Mouse (Mus musculus) forebrain, postnatal 0 days (tissue): Measurements from ENCODE around the gene Acy3. TPM values are rescaled to one million over a fixed set of nuclear protein-coding genes. Genes with fewer than 3 reads are reported as not detected.

Source experiments
- ATAC-seq: fragments of 200-750 bp; cut with Nextera tagmentation; 2 replicates; pipeline ENCODE4 v1.8.0; 2017; ENCODE audit warnings: mild to moderate bottlenecking, moderate library complexity
- DNase-seq: peaks from one replicate; pipeline ENCODE4 v3.0.0-alpha.2; 2015
- H3K27ac ChIP-seq: fragments of 300-500 bp; sonication (generic); 2 replicates; pipeline ENCODE4 v1.5.1; 2014; ENCODE audit warnings: low read depth, mild to moderate bottlenecking, antibody characterized with exemption, low read length, moderate library complexity, mixed read lengths
- H3K27me3 ChIP-seq: fragments of 300-500 bp; sonication (generic); 2 replicates; pipeline ENCODE4 v1.6.1; 2014; ENCODE audit warnings: mild to moderate bottlenecking, low read length, mixed read lengths; ENCODE audit not compliant: insufficient read depth
- H3K36me3 ChIP-seq: fragments of 300-500 bp; sonication (generic); 2 replicates; pipeline ENCODE4 v1.6.1; 2014; ENCODE audit warnings: mild to moderate bottlenecking, moderate library complexity; ENCODE audit not compliant: insufficient read depth
- H3K4me1 ChIP-seq: fragments of 300-500 bp; sonication (generic); 2 replicates; pipeline ENCODE4 v1.6.1; 2014; ENCODE audit warnings: antibody characterized with exemption; ENCODE audit not compliant: insufficient read depth
- H3K4me2 ChIP-seq: fragments of 300-500 bp; sonication (generic); 2 replicates; pipeline ENCODE4 v1.6.1; 2014; ENCODE audit warnings: low read depth, mild to moderate bottlenecking, moderate library complexity
- H3K4me3 ChIP-seq: fragments of 300-500 bp; sonication (generic); 2 replicates; pipeline ENCODE4 v1.5.1; 2014; ENCODE audit warnings: low read depth, low read length, mixed read lengths
- H3K9ac ChIP-seq: fragments of 300-500 bp; sonication (generic); 2 replicates; pipeline ENCODE4 v1.6.1; 2014; ENCODE audit warnings: mild to moderate bottlenecking
- H3K9me3 ChIP-seq: fragments of 300-500 bp; sonication (generic); 2 replicates; pipeline ENCODE4 v1.6.1; 2016; ENCODE audit warnings: low read length
- CTCF ChIP-seq: sonication (generic); IDR thresholded peaks from 2 replicates; pipeline ENCODE4 v1.5.1; 2016; ENCODE audit warnings: antibody characterized with exemption, control low read depth, low read depth
- WGBS: fragments of 180-500 bp; shearing (Covaris S2); extraction: QIAGEN DNeasy Blood & Tissue Kit; methylation state at CpG from one replicate; pipeline ENCODE4 v1.1.7; 2014; 5-methylcytosine and 5-hydroxymethylcytosine counted together
- polyA plus RNA-seq: library from polyadenylated mRNA; unstranded; fragments of >200 nt; fragmentation: Nextera tagmentation; extraction: Ambion mirVana; gene quantifications from 2 replicates; pipeline ENCODE4 v1.2.1, GENCODE M21; 2015
- total RNA-seq: library from RNA; depleted of rRNA; stranded (reverse); fragments of >200 nt; gene quantifications from 2 replicates; pipeline ENCODE4 v1.2.3, GENCODE M21; 2014

Gene Acy3
- total and polyA plus RNA-seq, 2 experiments from 2014 or later = 2.2 TPM

DNA sequence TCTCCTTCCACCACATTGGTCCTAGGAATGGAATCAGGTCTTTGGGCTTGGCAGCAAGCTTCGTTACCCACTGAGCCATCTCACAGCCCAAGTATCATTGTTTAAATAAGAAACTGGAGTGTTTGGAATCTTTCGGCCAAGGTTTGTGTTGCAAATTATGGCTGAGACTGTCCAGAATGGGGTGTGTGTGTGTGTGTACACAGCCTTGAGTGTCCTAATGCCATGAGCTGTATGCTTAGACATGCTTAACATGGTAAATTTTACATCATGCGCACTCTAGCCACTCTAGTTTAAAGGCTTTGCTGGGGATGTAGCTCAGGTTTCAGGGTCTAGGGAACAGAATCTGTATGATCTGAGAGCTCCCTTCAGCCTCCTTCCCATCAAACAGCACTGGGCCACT, 9.1 kb downstream of the Acy3 start:
- no peaks in the 10 kb centered on the region for H3K36me3 ChIP-seq
- 86% methylated on average over 3 of the region's 3 CpGs for WGBS
- no peak for TF ChIP-seq CTCF

GRCm38 (mm10) chr19:3996106-3996505, 9.7 kb downstream of the Acy3 start:
- no peaks in the 10 kb centered on the region for H3K9me3 ChIP-seq
- no peak overlapping the region for H3K27ac ChIP-seq
- H3K36me3 ChIP-seq = no peaks in the 10 kb centered on the region
- DNase-seq (no peak), ATAC-seq (no peak)
- no peak overlapping the region for H3K4me3 ChIP-seq
- 72% methylated on average over 7 of the region's 7 CpGs for WGBS
- peaks cover 3% of the 10 kb centered on the region; the same call in 1 of the 2 replicates for H3K4me1 ChIP-seq
- TF ChIP-seq CTCF = no peak
- H3K4me2 ChIP-seq = no peak overlapping the region
- no peak overlapping the region for H3K9ac ChIP-seq
- H3K27me3 ChIP-seq = no peaks in the 10 kb centered on the region

More for the DNA sequence above, 9.1 kb downstream of the Acy3 start:
- no peaks in the 10 kb centered on the region for H3K4me1 ChIP-seq
- DNase-seq = no peak
- H3K27me3 ChIP-seq = no peaks in the 10 kb centered on the region; the same call in 1 of the 2 replicates
- no peaks in the 10 kb centered on the region for H3K9me3 ChIP-seq
- ATAC-seq = no peak
- H3K4me2 ChIP-seq = no peak overlapping the region
- no peak overlapping the region for H3K4me3 ChIP-seq
- H3K27ac ChIP-seq = no peak overlapping the region
- H3K9ac ChIP-seq = no peak overlapping the region

- ATAC-seq = no peak
Observed at GRCm38 (mm10) chr19:3996747-3997146, 10.4 kb downstream of the Acy3 start.

DNA sequence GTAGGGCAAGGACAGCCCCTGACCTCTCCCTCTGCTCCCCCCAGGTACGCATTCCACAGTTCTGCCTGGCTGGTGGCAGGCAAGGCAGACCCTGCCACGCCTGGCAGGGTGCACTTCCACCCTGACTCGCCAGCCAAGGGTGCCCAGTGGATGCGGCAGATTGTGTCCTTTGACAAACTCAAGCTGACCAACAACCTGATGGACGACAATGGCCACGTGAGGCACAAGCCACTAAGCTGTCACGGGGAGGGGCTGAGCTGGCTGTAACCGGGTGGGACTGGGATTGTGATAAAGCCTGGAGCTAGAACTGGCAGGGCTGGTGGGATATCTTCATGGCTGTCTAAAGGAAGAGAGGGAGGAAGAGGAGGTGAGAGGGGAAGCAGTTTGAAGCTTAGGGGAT, 10.9 kb downstream of the Acy3 start:
- Histone ChIP-seq H3K9ac (no peak overlapping the region), H3K4me2 (no peak overlapping the region), H3K27me3 (no peaks in the 10 kb centered on the region), H3K9me3 (no peaks in the 10 kb centered on the region), H3K4me3 (no peak overlapping the region), H3K4me1 (peaks cover 10% of the 10 kb centered on the region; the same call in 1 of the 2 replicates), H3K27ac (no peak overlapping the region), H3K36me3 (no peaks in the 10 kb centered on the region)
- DNase-seq (no peak), ATAC-seq (no peak)
- no peak for TF ChIP-seq CTCF
- WGBS = 66% methylated on average over 8 of the region's 8 CpGs

More at GRCm38 (mm10) chr19:3996747-3997146, 10.4 kb downstream of the Acy3 start:
- Histone ChIP-seq H3K4me3 (no peak overlapping the region), H3K4me1 (peaks cover 9% of the 10 kb centered on the region; the same call in 1 of the 2 replicates), H3K27ac (no peak overlapping the region), H3K27me3 (no peaks in the 10 kb centered on the region), H3K9ac (no peak overlapping the region), H3K36me3 (no peaks in the 10 kb centered on the region), H3K4me2 (no peak overlapping the region), H3K9me3 (no peaks in the 10 kb centered on the region)
- TF ChIP-seq CTCF = no peak
- 88% methylated on average over 8 of the region's 8 CpGs for WGBS
- DNase-seq = no peak

DNA sequence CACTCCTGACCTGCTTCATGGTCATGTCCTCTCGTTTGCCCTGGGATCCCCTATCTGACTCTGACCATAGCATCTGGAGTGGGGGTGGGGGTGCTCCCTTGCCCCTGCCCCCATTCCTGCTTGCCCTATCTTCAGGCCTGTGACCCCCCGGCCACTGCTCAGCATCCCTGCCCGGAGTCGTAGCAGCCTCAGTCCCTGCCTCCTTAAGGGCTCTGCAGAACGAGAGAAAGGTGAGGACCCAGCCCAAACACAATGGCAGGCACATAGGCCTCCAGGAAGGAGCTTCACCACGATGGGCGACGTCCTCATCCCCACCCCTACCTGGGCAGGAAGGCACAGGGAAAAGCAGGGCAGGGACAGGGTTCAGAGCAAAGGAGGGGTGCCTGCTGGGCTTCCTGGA, 12.0 kb downstream of the Acy3 start:
- no peaks in the 10 kb centered on the region for H3K27me3 ChIP-seq
- no peak overlapping the region for H3K27ac ChIP-seq
- no peaks in the 10 kb centered on the region for H3K9me3 ChIP-seq
- H3K9ac ChIP-seq = no peak overlapping the region
- H3K4me2 ChIP-seq = no peak overlapping the region
- no peak for TF ChIP-seq CTCF
- peaks cover 10% of the 10 kb centered on the region; the same call in 1 of the 2 replicates for H3K4me1 ChIP-seq
- no peaks in the 10 kb centered on the region for H3K36me3 ChIP-seq
- no peak for DNase-seq
- H3K4me3 ChIP-seq = no peak overlapping the region
- ATAC-seq = no peak
- 78% methylated on average over 8 of the region's 8 CpGs for WGBS

DNA sequence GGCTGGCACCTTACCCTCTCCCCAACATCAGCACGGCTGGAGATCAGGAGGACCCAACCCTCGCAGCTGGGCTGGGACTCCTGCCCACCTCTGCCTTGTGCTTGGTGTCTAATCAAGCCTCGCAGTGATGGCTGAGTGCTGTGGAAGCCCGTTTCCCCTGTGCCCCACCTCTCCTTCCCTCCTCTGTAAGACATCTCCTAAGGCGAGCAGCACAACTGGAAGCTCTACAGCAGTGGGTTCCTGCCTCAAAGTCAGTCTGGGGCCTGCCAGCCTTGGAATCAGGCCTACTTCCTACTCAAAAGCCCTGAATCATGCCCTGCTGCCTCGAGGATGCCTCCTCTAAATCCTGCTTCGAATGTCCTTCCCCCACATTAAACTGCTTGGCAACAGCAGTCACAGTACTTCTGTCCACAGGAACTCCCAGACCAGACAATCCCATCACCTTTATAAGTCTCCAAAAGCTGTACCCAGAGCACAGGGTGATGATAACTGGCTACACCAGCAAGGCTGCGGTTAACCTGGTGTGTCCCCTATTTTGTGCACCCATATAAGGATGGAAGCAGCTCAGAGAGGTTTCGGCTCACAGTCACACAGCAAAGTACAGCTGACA, 12.9 kb downstream of the Acy3 start:
- Histone ChIP-seq H3K4me3 (no peak overlapping the region), H3K4me1 (peaks cover 10% of the 10 kb centered on the region; the same call in 1 of the 2 replicates), H3K4me2 (peak overlapping the region; percentile 86; the same call in 1 of the 2 replicates), H3K9me3 (no peaks in the 10 kb centered on the region), H3K36me3 (no peaks in the 10 kb centered on the region), H3K27ac (no peak overlapping the region), H3K27me3 (no peaks in the 10 kb centered on the region), H3K9ac (no peak overlapping the region)
- TF ChIP-seq CTCF = no peak
- WGBS = 88% methylated on average over 9 of the region's 9 CpGs
- ATAC-seq (no peak), DNase-seq (no peak)

DNA sequence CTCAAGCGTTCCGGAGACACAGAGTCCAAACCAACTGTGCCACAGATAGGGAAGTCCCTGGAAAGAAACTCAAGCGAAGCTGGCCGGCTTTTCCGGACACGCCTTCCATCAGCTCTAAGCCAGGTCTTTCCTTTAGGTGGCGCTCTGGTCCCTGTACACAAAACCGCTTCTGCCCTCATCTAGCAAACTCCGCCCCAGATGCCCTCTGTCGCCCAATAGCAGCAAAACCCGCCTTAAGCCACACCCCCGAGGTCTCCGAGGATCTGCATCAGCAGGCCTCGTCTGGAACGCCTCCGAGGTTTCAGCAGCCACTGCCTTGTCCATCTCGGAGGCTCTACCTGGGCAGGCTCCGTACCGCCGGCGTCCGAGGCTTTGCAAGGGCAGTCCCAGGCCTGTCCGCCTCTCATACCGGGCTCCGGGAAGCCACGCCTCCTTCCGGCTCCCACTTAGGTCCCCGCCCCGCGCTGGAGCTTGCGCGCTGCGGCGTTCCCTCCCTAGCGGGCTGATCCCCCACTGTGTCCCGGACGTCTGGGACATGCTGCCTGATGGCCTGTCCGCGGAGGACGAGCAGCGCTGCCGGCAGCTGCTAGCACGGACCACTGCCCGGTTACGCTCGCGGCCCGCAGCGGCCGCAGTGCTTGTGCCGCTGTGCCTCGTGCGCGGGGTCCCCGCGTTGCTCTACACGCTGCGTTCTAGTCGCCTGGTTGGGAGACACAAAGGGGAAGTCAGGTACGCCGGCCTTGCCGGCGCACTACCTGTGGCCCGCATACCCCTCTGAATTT, 13.9 kb downstream of the Acy3 start, which contains the start of the genes Nudt8 and Gm49405:
Gene Nudt8 (plus strand): TSS at position 462 of the 782 bp plus-strand sequence.
Gene Gm49405 (plus strand): TSS at position 508 of the 782 bp plus-strand sequence.
- H3K36me3 ChIP-seq = no peaks in the 10 kb centered on the region
- H3K9ac ChIP-seq = peak within 1 kb of the TSS; percentile 93
- peak; percentile 96 for DNase-seq

More for the DNA sequence above, 13.9 kb downstream of the Acy3 start, which contains the start of the genes Nudt8 and Gm49405:
- peak within 1 kb of the TSS; percentile 77 for H3K4me3 ChIP-seq
- H3K4me1 ChIP-seq = peaks cover 10% of the 10 kb centered on the region; the same call in 1 of the 2 replicates
- ATAC-seq = peak; percentile 93
- peak within 1 kb of the TSS; percentile 86 for H3K4me2 ChIP-seq
- peak within 1 kb of the TSS; percentile 91 for H3K27ac ChIP-seq
- no peaks in the 10 kb centered on the region for H3K27me3 ChIP-seq
- TF ChIP-seq CTCF = peak; percentile 83
- WGBS = under 1% methylated on average over 64 of the region's 64 CpGs
- no peaks in the 10 kb centered on the region for H3K9me3 ChIP-seq
